Mouse (Mus musculus) bone marrow macrophage, adult 2 months (primary cell): ENCODE results near the gene Celsr1.

Source experiments
- CTCF ChIP-seq: IDR thresholded peaks from 2 replicates; pipeline ENCODE4 v1.5.1; 2012; ENCODE audit warnings: low read depth, mild to moderate bottlenecking, low read length, moderate library complexity
- POLR2A ChIP-seq: IDR thresholded peaks from 2 replicates; pipeline ENCODE4 v1.6.1; 2012; ENCODE audit warnings: mild to moderate bottlenecking, low read depth, low read length, borderline replicate concordance

DNA sequence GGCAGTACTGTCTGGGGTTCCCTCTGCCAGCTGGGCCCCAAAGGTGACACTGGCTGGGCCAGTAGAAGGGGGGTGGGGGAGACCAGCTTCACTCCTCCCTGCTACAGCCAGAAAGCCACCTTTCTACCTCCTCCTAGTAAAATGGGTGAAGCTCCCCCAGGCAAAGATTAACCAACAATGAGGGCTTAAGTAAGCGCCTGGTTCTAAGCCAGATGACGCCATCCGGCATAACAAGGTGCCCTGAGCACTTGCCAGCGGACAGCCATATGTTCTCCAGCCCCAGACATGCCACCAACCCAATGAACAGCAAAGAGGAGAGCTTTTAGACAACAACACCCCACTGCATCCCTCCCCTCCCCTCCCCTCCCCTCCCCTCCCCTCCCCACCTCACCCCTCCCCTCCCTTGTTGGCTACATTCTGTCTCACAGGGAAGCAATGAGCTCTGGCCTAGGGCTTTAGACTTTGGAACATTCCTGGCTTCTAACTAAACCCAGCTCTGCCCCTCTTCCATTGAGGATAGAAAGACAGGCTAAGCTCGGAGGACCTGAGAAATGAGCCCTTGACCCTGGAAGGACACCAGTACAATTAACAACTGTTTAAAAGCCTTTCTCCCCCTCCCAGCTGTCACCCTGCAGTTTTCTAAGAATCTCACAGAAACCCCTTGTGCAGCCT lies 42.0 kb downstream of the Celsr1 start:
- TF ChIP-seq CTCF (no peak), POLR2A (no peak)
